Mouse (Mus musculus): ENCODE data around the gene Otof. TPM values are rescaled to one million over a fixed set of nuclear protein-coding genes. Genes with fewer than 3 reads are reported as not detected.
A peak's percentile ranks its signal among the peaks of the same experiment; 100 is the strongest.

Gene Otof
- polyA plus RNA-seq, 1 experiment from 2014 or later, result 8.8 TPM

GRCm38 (mm10) chr5:30415381-30415780, 46.4 kb downstream of the Otof start:
- WGBS, result 63% methylated on average over 2 of the region's 2 CpGs
- no peak for ATAC-seq
- Histone ChIP-seq H3K27ac (ENCODE audit: low read depth, low read length) (no peak overlapping the region), H3K4me1 (ENCODE audit: control insufficient read depth, insufficient read depth, low read depth, low read length) (peaks cover 4% of the 10 kb centered on the region), H3K4me2 (ENCODE audit: low read length) (no peak overlapping the region), H3K4me3 (ENCODE audit: low read length) (no peak overlapping the region), H3K9ac (ENCODE audit: low read depth, low read length) (no peak overlapping the region), H3K9me3 (ENCODE audit: control insufficient read depth, low read length) (no peaks in the 10 kb centered on the region), H3K36me3 (ENCODE audit: control insufficient read depth, insufficient read depth, low read length) (no peaks in the 10 kb centered on the region), H3K27me3 (replicated peaks; ENCODE audit: control insufficient read depth, insufficient read depth, low read length) (no peaks in the 10 kb centered on the region)

- no peaks in the 10 kb centered on the region for H3K27me3 ChIP-seq (replicated peaks; ENCODE audit: control insufficient read depth, insufficient read depth, low read length)
- 48% methylated on average over 10 of the region's 10 CpGs for WGBS
- H3K4me1 ChIP-seq (ENCODE audit: control insufficient read depth, insufficient read depth, low read depth, low read length), result peaks cover 3% of the 10 kb centered on the region
- H3K27ac ChIP-seq (ENCODE audit: low read depth, low read length), result no peak overlapping the region
- no peak overlapping the region for H3K9ac ChIP-seq (ENCODE audit: low read depth, low read length)
- H3K9me3 ChIP-seq (ENCODE audit: control insufficient read depth, low read length), result no peaks in the 10 kb centered on the region
- H3K36me3 ChIP-seq (ENCODE audit: control insufficient read depth, insufficient read depth, low read length), result no peaks in the 10 kb centered on the region
- no peak for ATAC-seq
- no peak overlapping the region for H3K4me2 ChIP-seq (ENCODE audit: low read length)
- H3K4me3 ChIP-seq (ENCODE audit: low read length), result no peak overlapping the region
These were observed 50.2 kb downstream of the Otof start for GRCm38 (mm10) chr5:30411524-30411923.

GRCm38 (mm10) chr5:30406876-30407275, 54.9 kb downstream of the Otof start:
- Histone ChIP-seq H3K4me1 (ENCODE audit: control insufficient read depth, insufficient read depth, low read depth, low read length) (no peaks in the 10 kb centered on the region; the same call in 1 of the 2 replicates), H3K9ac (ENCODE audit: low read depth, low read length) (no peak overlapping the region), H3K9me3 (ENCODE audit: control insufficient read depth, low read length) (no peaks in the 10 kb centered on the region), H3K27ac (ENCODE audit: low read depth, low read length) (no peak overlapping the region), H3K4me2 (ENCODE audit: low read length) (0 out of 2 replicates have a peak overlapping the region, but pooled peaks have one; percentile 11), H3K4me3 (ENCODE audit: low read length) (no peak overlapping the region), H3K27me3 (replicated peaks; ENCODE audit: control insufficient read depth, insufficient read depth, low read length) (no peaks in the 10 kb centered on the region), H3K36me3 (ENCODE audit: control insufficient read depth, insufficient read depth, low read length) (no peaks in the 10 kb centered on the region)
- WGBS, result 8% methylated on average over 9 of the region's 9 CpGs
- ATAC-seq, result no peak

- Histone ChIP-seq H3K27ac (ENCODE audit: low read depth, low read length) (no peak overlapping the region), H3K4me1 (ENCODE audit: control insufficient read depth, insufficient read depth, low read depth, low read length) (no peaks in the 10 kb centered on the region; the same call in none of the 2 replicates), H3K27me3 (replicated peaks; ENCODE audit: control insufficient read depth, insufficient read depth, low read length) (no peaks in the 10 kb centered on the region), H3K36me3 (ENCODE audit: control insufficient read depth, insufficient read depth, low read length) (no peaks in the 10 kb centered on the region), H3K4me2 (ENCODE audit: low read length) (no peak overlapping the region), H3K9me3 (ENCODE audit: control insufficient read depth, low read length) (no peaks in the 10 kb centered on the region), H3K4me3 (ENCODE audit: low read length) (no peak overlapping the region), H3K9ac (ENCODE audit: low read depth, low read length) (no peak overlapping the region)
- 12% methylated on average over 8 of the region's 8 CpGs for WGBS
- 0 out of 2 replicates have a peak, but pooled peaks have one; percentile 27 for ATAC-seq
These were observed 60.6 kb downstream of the Otof start for GRCm38 (mm10) chr5:30401165-30401564.

GRCm38 (mm10) chr5:30400521-30400920, 61.2 kb downstream of the Otof start:
- H3K27ac ChIP-seq (ENCODE audit: low read depth, low read length), result peak overlapping the region; percentile 4; the same call in 1 of the 2 replicates
- no peak overlapping the region for H3K9ac ChIP-seq (ENCODE audit: low read depth, low read length)
- WGBS, result 80% methylated on average over 5 of the region's 5 CpGs

GRCm38 (mm10) chr5:30391473-30391872, 70.3 kb downstream of the Otof start:
- H3K9ac ChIP-seq (ENCODE audit: low read depth, low read length), result no peak overlapping the region
- H3K4me2 ChIP-seq (ENCODE audit: low read length), result no peak overlapping the region
- ATAC-seq, result peak; percentile 55; the same call in 1 of the 2 replicates
- H3K4me1 ChIP-seq (ENCODE audit: control insufficient read depth, insufficient read depth, low read depth, low read length), result no peaks in the 10 kb centered on the region
- WGBS, result 26% methylated on average over 7 of the region's 7 CpGs
- H3K9me3 ChIP-seq (ENCODE audit: control insufficient read depth, low read length), result no peaks in the 10 kb centered on the region
- H3K27me3 ChIP-seq (replicated peaks; ENCODE audit: control insufficient read depth, insufficient read depth, low read length), result no peaks in the 10 kb centered on the region
- no peak overlapping the region for H3K4me3 ChIP-seq (ENCODE audit: low read length)
- H3K27ac ChIP-seq (ENCODE audit: low read depth, low read length), result no peak overlapping the region
- no peaks in the 10 kb centered on the region for H3K36me3 ChIP-seq (ENCODE audit: control insufficient read depth, insufficient read depth, low read length)

More at GRCm38 (mm10) chr5:30400521-30400920, 61.2 kb downstream of the Otof start:
- Histone ChIP-seq H3K4me1 (ENCODE audit: control insufficient read depth, insufficient read depth, low read depth, low read length) (no peaks in the 10 kb centered on the region; the same call in none of the 2 replicates), H3K9me3 (ENCODE audit: control insufficient read depth, low read length) (no peaks in the 10 kb centered on the region), H3K36me3 (ENCODE audit: control insufficient read depth, insufficient read depth, low read length) (no peaks in the 10 kb centered on the region), H3K27me3 (replicated peaks; ENCODE audit: control insufficient read depth, insufficient read depth, low read length) (no peaks in the 10 kb centered on the region), H3K4me2 (ENCODE audit: low read length) (no peak overlapping the region), H3K4me3 (ENCODE audit: low read length) (no peak overlapping the region)
- ATAC-seq, result no peak

- Histone ChIP-seq H3K36me3 (ENCODE audit: control insufficient read depth, insufficient read depth, low read length) (no peaks in the 10 kb centered on the region), H3K9me3 (ENCODE audit: control insufficient read depth, low read length) (no peaks in the 10 kb centered on the region), H3K4me2 (ENCODE audit: low read length) (no peak overlapping the region), H3K4me1 (ENCODE audit: control insufficient read depth, insufficient read depth, low read depth, low read length) (no peaks in the 10 kb centered on the region), H3K4me3 (ENCODE audit: low read length) (no peak overlapping the region), H3K27me3 (replicated peaks; ENCODE audit: control insufficient read depth, insufficient read depth, low read length) (no peaks in the 10 kb centered on the region), H3K27ac (ENCODE audit: low read depth, low read length) (no peak overlapping the region), H3K9ac (ENCODE audit: low read depth, low read length) (no peak overlapping the region)
- WGBS, result 83% methylated on average over 5 of the region's 5 CpGs
- ATAC-seq, result no peak
These were observed 71.9 kb downstream of the Otof start for GRCm38 (mm10) chr5:30389836-30390235.

GRCm38 (mm10) chr5:30387726-30388125, 74.0 kb downstream of the Otof start:
- Histone ChIP-seq H3K36me3 (ENCODE audit: control insufficient read depth, insufficient read depth, low read length) (no peaks in the 10 kb centered on the region), H3K27me3 (replicated peaks; ENCODE audit: control insufficient read depth, insufficient read depth, low read length) (no peaks in the 10 kb centered on the region), H3K9ac (ENCODE audit: low read depth, low read length) (no peak overlapping the region), H3K4me2 (ENCODE audit: low read length) (no peak overlapping the region), H3K27ac (ENCODE audit: low read depth, low read length) (no peak overlapping the region), H3K4me1 (ENCODE audit: control insufficient read depth, insufficient read depth, low read depth, low read length) (no peaks in the 10 kb centered on the region), H3K9me3 (ENCODE audit: control insufficient read depth, low read length) (no peaks in the 10 kb centered on the region), H3K4me3 (ENCODE audit: low read length) (no peak overlapping the region)
- WGBS, result 72% methylated on average over 6 of the region's 6 CpGs
- peak; percentile 52 for ATAC-seq

GRCm38 (mm10) chr5:30382876-30383275, 78.9 kb downstream of the Otof start:
- H3K4me1 ChIP-seq (ENCODE audit: control insufficient read depth, insufficient read depth, low read depth, low read length), result no peaks in the 10 kb centered on the region
- no peak overlapping the region for H3K4me2 ChIP-seq (ENCODE audit: low read length)
- 71% methylated on average over 7 of the region's 7 CpGs for WGBS
- no peak overlapping the region for H3K27ac ChIP-seq (ENCODE audit: low read depth, low read length)
- H3K9me3 ChIP-seq (ENCODE audit: control insufficient read depth, low read length), result no peaks in the 10 kb centered on the region
- H3K9ac ChIP-seq (ENCODE audit: low read depth, low read length), result no peak overlapping the region
- no peak overlapping the region for H3K4me3 ChIP-seq (ENCODE audit: low read length)
- no peaks in the 10 kb centered on the region for H3K36me3 ChIP-seq (ENCODE audit: control insufficient read depth, insufficient read depth, low read length)
- no peak for ATAC-seq
- no peaks in the 10 kb centered on the region for H3K27me3 ChIP-seq (replicated peaks; ENCODE audit: control insufficient read depth, insufficient read depth, low read length)

- no peaks in the 10 kb centered on the region for H3K27me3 ChIP-seq (replicated peaks; ENCODE audit: control insufficient read depth, insufficient read depth, low read length)
- no peak overlapping the region for H3K4me3 ChIP-seq (ENCODE audit: low read length)
- no peaks in the 10 kb centered on the region for H3K36me3 ChIP-seq (ENCODE audit: control insufficient read depth, insufficient read depth, low read length)
- H3K9ac ChIP-seq (ENCODE audit: low read depth, low read length), result no peak overlapping the region
- no peak overlapping the region for H3K27ac ChIP-seq (ENCODE audit: low read depth, low read length)
- H3K9me3 ChIP-seq (ENCODE audit: control insufficient read depth, low read length), result no peaks in the 10 kb centered on the region
- no peak overlapping the region for H3K4me2 ChIP-seq (ENCODE audit: low read length)
- 93% methylated on average over 5 of the region's 5 CpGs for WGBS
- ATAC-seq, result no peak
- H3K4me1 ChIP-seq (ENCODE audit: control insufficient read depth, insufficient read depth, low read depth, low read length), result no peaks in the 10 kb centered on the region
These were observed 92.3 kb downstream of the Otof start for GRCm38 (mm10) chr5:30369426-30369825.

Data from hindbrain, embryonic 16.5 days (tissue).